Mouse (Mus musculus) kidney, postnatal 0 days (tissue): ENCODE measurements around the gene Sulf2. TPM values are rescaled to one million over a fixed set of nuclear protein-coding genes. Genes with fewer than 3 reads are reported as not detected.

ENCODE experiments used
- ATAC-seq: fragments of 200-750 bp; cut with Nextera tagmentation; replicated peaks from 2 replicates; pipeline ENCODE4 v1.8.0; 2017; ENCODE audit warnings: low read depth, moderate number of reproducible peaks, moderate TSS enrichment, moderate library complexity; ENCODE audit not compliant: low FRiP score
- DNase-seq: peaks from one replicate; pipeline ENCODE4 v3.0.0-alpha.2; 2016; ENCODE audit warnings: low spot score
- H3K27ac ChIP-seq: fragments of 300-500 bp; sonication (generic); 2 replicates; pipeline ENCODE4 v1.5.1; 2014; ENCODE audit warnings: mild to moderate bottlenecking
- H3K27me3 ChIP-seq: fragments of 300-500 bp; sonication (generic); 2 replicates; pipeline ENCODE4 v1.6.1; 2014; ENCODE audit warnings: low read length, mixed read lengths; ENCODE audit not compliant: insufficient read depth
- H3K36me3 ChIP-seq: fragments of 300-500 bp; sonication (generic); 2 replicates; pipeline ENCODE4 v1.6.1; 2014; ENCODE audit warnings: low read length, mixed read lengths; ENCODE audit not compliant: insufficient read depth
- H3K4me1 ChIP-seq: fragments of 300-500 bp; sonication (generic); replicated peaks from 2 replicates; pipeline ENCODE4 v1.6.1; 2014; ENCODE audit warnings: antibody characterized with exemption, low read length, mixed read lengths; ENCODE audit not compliant: insufficient read depth
- H3K4me2 ChIP-seq: fragments of 300-500 bp; sonication (generic); 2 replicates; pipeline ENCODE4 v1.6.1; 2014; ENCODE audit warnings: mild to moderate bottlenecking, low read length, moderate library complexity, mixed read lengths
- H3K4me3 ChIP-seq: fragments of 300-500 bp; sonication (generic); replicated peaks from 2 replicates; pipeline ENCODE4 v1.5.1; 2014; ENCODE audit warnings: low read depth, low read length
- H3K9ac ChIP-seq: fragments of 300-500 bp; sonication (generic); 2 replicates; pipeline ENCODE4 v1.6.1; 2014; ENCODE audit warnings: low read depth, low read length
- H3K9me3 ChIP-seq: fragments of 300-500 bp; sonication (generic); replicated peaks from 2 replicates; pipeline ENCODE4 v1.6.1; 2016; ENCODE audit warnings: low read length, inconsistent platforms, mixed read lengths
- CTCF ChIP-seq: IDR thresholded peaks from 2 replicates; pipeline ENCODE4 v1.5.1; 2016; ENCODE audit warnings: antibody characterized with exemption, low read depth, mild to moderate bottlenecking, moderate library complexity
- WGBS: fragments of 180-500 bp; shearing (Covaris S2); extraction: QIAGEN DNeasy Blood & Tissue Kit; methylation state at CpG from one replicate; pipeline ENCODE4 v1.1.7; 2014; 5-methylcytosine and 5-hydroxymethylcytosine counted together
- polyA plus RNA-seq: library from polyadenylated mRNA; unstranded; fragments of >200 nt; fragmentation: Nextera tagmentation; extraction: Ambion mirVana; gene quantifications from 2 replicates; pipeline ENCODE4 v1.2.1, GENCODE M21; 2015

The Sulf2 gene
- 43.6 and 45.1 TPM in 2 replicates for polyA plus RNA-seq

GRCm38 (mm10) chr2:166155454-166155815, at the start of gene Sulf2:
Gene Sulf2, minus strand, starts transcription at chr2:166155663.
- H3K4me2 ChIP-seq = peak within 1 kb of the TSS; percentile 97
- H3K27me3 ChIP-seq = no peaks in the 10 kb centered on the region
- peak within 1 kb of the TSS; percentile 75 for H3K27ac ChIP-seq
- TF ChIP-seq CTCF = peak; percentile 81
- DNase-seq (peak; percentile 93), ATAC-seq (0 out of 2 replicates have a peak, but pooled peaks have one; percentile 31)
- under 1% methylated on average over 23 of the region's 23 CpGs for WGBS
- H3K36me3 ChIP-seq = no peaks in the 10 kb centered on the region
- no peaks in the 10 kb centered on the region for H3K9me3 ChIP-seq
- peak within 1 kb of the TSS; percentile 66 for H3K4me3 ChIP-seq
- peaks cover 24% of the 10 kb centered on the region for H3K4me1 ChIP-seq
- peak within 1 kb of the TSS; percentile 85 for H3K9ac ChIP-seq

GRCm38 (mm10) chr2:166204174-166204573, 48.7 kb upstream of the Sulf2 start:
- H3K27ac ChIP-seq = no peak overlapping the region
- TF ChIP-seq CTCF = no peak
- 72% methylated on average over 13 of the region's 13 CpGs for WGBS

GRCm38 (mm10) chr2:166203647-166204046, 48.2 kb upstream of the Sulf2 start:
- Histone ChIP-seq H3K27me3 (no peaks in the 10 kb centered on the region), H3K4me3 (no peak overlapping the region), H3K9ac (no peak overlapping the region), H3K4me2 (no peak overlapping the region), H3K27ac (no peak overlapping the region), H3K4me1 (no peaks in the 10 kb centered on the region), H3K9me3 (no peaks in the 10 kb centered on the region), H3K36me3 (no peaks in the 10 kb centered on the region)
- no peak for ATAC-seq
- no peak for DNase-seq
- TF ChIP-seq CTCF = no peak
- WGBS = 78% methylated on average over 11 of the region's 12 CpGs

More at GRCm38 (mm10) chr2:166204174-166204573, 48.7 kb upstream of the Sulf2 start:
- H3K36me3 ChIP-seq = no peaks in the 10 kb centered on the region
- no peak overlapping the region for H3K4me3 ChIP-seq
- no peak overlapping the region for H3K9ac ChIP-seq
- H3K27me3 ChIP-seq = no peaks in the 10 kb centered on the region
- H3K4me2 ChIP-seq = no peak overlapping the region
- no peaks in the 10 kb centered on the region for H3K4me1 ChIP-seq
- no peaks in the 10 kb centered on the region for H3K9me3 ChIP-seq
- DNase-seq (no peak), ATAC-seq (no peak)

GRCm38 (mm10) chr2:166197964-166198363, 42.5 kb upstream of the Sulf2 start:
- H3K4me3 ChIP-seq = no peak overlapping the region
- no peak overlapping the region for H3K27ac ChIP-seq
- ATAC-seq (no peak; the same call in 1 of the 2 replicates), DNase-seq (no peak)
- peaks cover 7% of the 10 kb centered on the region; the same call in 1 of the 2 replicates for H3K4me1 ChIP-seq
- WGBS = 57% methylated on average over 7 of the region's 7 CpGs
- no peaks in the 10 kb centered on the region for H3K9me3 ChIP-seq
- no peaks in the 10 kb centered on the region for H3K36me3 ChIP-seq
- TF ChIP-seq CTCF = no peak
- H3K4me2 ChIP-seq = no peak overlapping the region
- no peak overlapping the region for H3K9ac ChIP-seq
- H3K27me3 ChIP-seq = no peaks in the 10 kb centered on the region

GRCm38 (mm10) chr2:166197064-166197463, 41.6 kb upstream of the Sulf2 start:
- no peak for TF ChIP-seq CTCF
- WGBS = 38% methylated on average over 6 of the region's 6 CpGs

GRCm38 (mm10) chr2:166196080-166196786, 40.8 kb upstream of the Sulf2 start:
- Histone ChIP-seq H3K9ac (no peak overlapping the region), H3K4me1 (peaks cover 7% of the 10 kb centered on the region; the same call in 1 of the 2 replicates), H3K4me3 (no peak overlapping the region), H3K9me3 (no peaks in the 10 kb centered on the region), H3K27ac (no peak overlapping the region), H3K4me2 (no peak overlapping the region), H3K27me3 (no peaks in the 10 kb centered on the region), H3K36me3 (no peaks in the 10 kb centered on the region)
- no peak for ATAC-seq
- no peak for DNase-seq
- 61% methylated on average over 13 of the region's 13 CpGs for WGBS
- no peak for TF ChIP-seq CTCF

More at GRCm38 (mm10) chr2:166197064-166197463, 41.6 kb upstream of the Sulf2 start:
- ATAC-seq (no peak), DNase-seq (no peak)
- H3K36me3 ChIP-seq = no peaks in the 10 kb centered on the region
- H3K27me3 ChIP-seq = no peaks in the 10 kb centered on the region
- peaks cover 7% of the 10 kb centered on the region; the same call in 1 of the 2 replicates for H3K4me1 ChIP-seq
- no peak overlapping the region for H3K27ac ChIP-seq
- no peak overlapping the region for H3K4me3 ChIP-seq
- no peak overlapping the region for H3K9ac ChIP-seq
- H3K4me2 ChIP-seq = no peak overlapping the region
- H3K9me3 ChIP-seq = no peaks in the 10 kb centered on the region
